Mouse (Mus musculus) ES-Bruce4 (cell line): ENCODE data around the gene E130308A19Rik.

Experiments used
- CTCF ChIP-seq: IDR thresholded peaks from one replicate; pipeline ENCODE4 v1.8.1; 2011; ENCODE audit warnings: low read depth, low read length
- EP300 ChIP-seq: IDR thresholded peaks from 2 replicates; pipeline ENCODE4 v1.6.1; 2011; ENCODE audit warnings: low read depth, low read length; ENCODE audit not compliant: insufficient read depth

- TF ChIP-seq CTCF (no peak), EP300 (no peak)
Measured at GRCm38 (mm10) chr4:59794116-59794515, 168.1 kb downstream of the E130308A19Rik start.
